Mouse (Mus musculus) lung, postnatal 0 days (tissue): ENCODE data around the gene Armh1.

Experiments
- CTCF ChIP-seq: IDR thresholded peaks from 2 replicates; pipeline ENCODE4 v1.5.1; 2016; ENCODE audit warnings: antibody characterized with exemption, mild to moderate bottlenecking
- EP300 ChIP-seq: IDR thresholded peaks from 2 replicates; pipeline ENCODE4 v1.6.1; 2016; ENCODE audit warnings: antibody characterized with exemption, mild to moderate bottlenecking, control low read depth

- TF ChIP-seq CTCF (no peak), EP300 (no peak)
Observed at GRCm38 (mm10) chr4:117252755-117253154, 830 bp upstream of the Armh1 start.
